Mouse (Mus musculus): ENCODE measurements around the gene Usp18. TPM values are rescaled to one million over a fixed set of nuclear protein-coding genes. Genes with fewer than 3 reads are reported as not detected.

Usp18 gene
- polyA plus RNA-seq (2015; fragmentation: Nextera tagmentation; extraction: Ambion mirVana) = 15.1 and 21.6 TPM in 2 replicates

- Histone ChIP-seq H3K9me3 (ENCODE audit: control insufficient read depth) (no peaks in the 10 kb centered on the region), H3K4me3 (ENCODE audit: low read depth, low read length) (peak within 1 kb of the TSS; percentile 76), H3K9ac (ENCODE audit: low read depth, low read length) (peak within 1 kb of the TSS; percentile 62), H3K4me2 (replicated peaks; ENCODE audit: low read depth) (peak within 1 kb of the TSS; percentile 71), H3K27me3 (replicated peaks; ENCODE audit: control insufficient read depth, insufficient read depth, low read length) (no peaks in the 10 kb centered on the region), H3K27ac (ENCODE audit: low read depth, low read length) (peak within 1 kb of the TSS; percentile 66), H3K4me1 (replicated peaks; ENCODE audit: control insufficient read depth, insufficient read depth, low read length) (peaks cover 5% of the 10 kb centered on the region; the same call in 1 of the 2 replicates), H3K36me3 (ENCODE audit: control insufficient read depth, insufficient read depth) (no peaks in the 10 kb centered on the region)
- peak; percentile 95 for ATAC-seq
- 3% methylated on average over 35 of the region's 35 CpGs for WGBS
- TF ChIP-seq CTCF (IDR thresholded peaks at IDR 0.05; ENCODE audit: low read depth) = 0 out of 2 replicates have a peak, but pooled peaks have one; percentile 1
Measured at GRCm38 (mm10) chr6:121245127-121246036, at the start of gene Usp18. Gene Usp18 (plus strand): TSS chr6:121245906.

- WGBS = 35% methylated on average over 9 of the region's 9 CpGs
- peaks cover 25% of the 10 kb centered on the region; the same call in 1 of the 2 replicates for H3K36me3 ChIP-seq (ENCODE audit: control insufficient read depth, insufficient read depth)
Measured at GRCm38 (mm10) chr6:121197807-121198365, 47.8 kb upstream of the Usp18 start.

GRCm38 (mm10) chr6:121200458-121200857, 45.2 kb upstream of the Usp18 start:
- H3K36me3 ChIP-seq (ENCODE audit: control insufficient read depth, insufficient read depth) = peaks cover 12% of the 10 kb centered on the region
- 82% methylated on average over 4 of the region's 4 CpGs for WGBS
- no peaks in the 10 kb centered on the region for H3K4me1 ChIP-seq (replicated peaks; ENCODE audit: control insufficient read depth, insufficient read depth, low read length)
- no peak for ATAC-seq
- H3K9me3 ChIP-seq (ENCODE audit: control insufficient read depth) = no peaks in the 10 kb centered on the region
- no peak overlapping the region for H3K27ac ChIP-seq (ENCODE audit: low read depth, low read length)
- H3K4me2 ChIP-seq (replicated peaks; ENCODE audit: low read depth) = no peak overlapping the region
- no peak overlapping the region for H3K9ac ChIP-seq (ENCODE audit: low read depth, low read length)
- H3K27me3 ChIP-seq (replicated peaks; ENCODE audit: control insufficient read depth, insufficient read depth, low read length) = no peaks in the 10 kb centered on the region
- TF ChIP-seq CTCF (IDR thresholded peaks at IDR 0.05; ENCODE audit: low read depth) = no peak
- no peak overlapping the region for H3K4me3 ChIP-seq (ENCODE audit: low read depth, low read length)

More at GRCm38 (mm10) chr6:121197807-121198365, 47.8 kb upstream of the Usp18 start:
- no peaks in the 10 kb centered on the region for H3K4me1 ChIP-seq (replicated peaks; ENCODE audit: control insufficient read depth, insufficient read depth, low read length)
- TF ChIP-seq CTCF (IDR thresholded peaks at IDR 0.05; ENCODE audit: low read depth) = no peak
- no peak overlapping the region for H3K4me2 ChIP-seq (replicated peaks; ENCODE audit: low read depth)
- no peak for ATAC-seq
- no peak overlapping the region for H3K27ac ChIP-seq (ENCODE audit: low read depth, low read length)
- no peak overlapping the region for H3K4me3 ChIP-seq (ENCODE audit: low read depth, low read length)
- no peaks in the 10 kb centered on the region for H3K9me3 ChIP-seq (ENCODE audit: control insufficient read depth)
- H3K27me3 ChIP-seq (replicated peaks; ENCODE audit: control insufficient read depth, insufficient read depth, low read length) = no peaks in the 10 kb centered on the region
- H3K9ac ChIP-seq (ENCODE audit: low read depth, low read length) = no peak overlapping the region

DNA sequence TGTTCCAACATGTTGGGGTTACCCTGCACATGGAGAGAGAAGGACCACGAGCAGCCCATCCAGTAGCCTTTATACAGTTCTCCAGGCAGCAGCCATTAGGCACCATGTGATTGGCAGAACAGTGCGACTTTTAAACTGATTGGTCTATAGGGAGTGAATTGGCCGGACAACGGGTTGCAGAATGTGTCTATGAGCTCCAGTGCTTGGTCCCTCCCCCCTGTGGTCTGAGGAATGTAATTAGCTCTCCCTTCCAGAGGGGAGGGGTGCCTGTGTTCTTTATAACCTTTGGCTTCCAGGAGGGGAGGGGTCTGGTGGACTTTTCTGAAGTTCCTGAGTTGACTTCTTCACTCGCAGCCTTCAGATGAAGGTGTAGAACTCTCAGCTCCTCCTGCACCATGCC, 43.7 kb upstream of the Usp18 start:
- Histone ChIP-seq H3K4me3 (ENCODE audit: low read depth, low read length) (no peak overlapping the region), H3K36me3 (ENCODE audit: control insufficient read depth, insufficient read depth) (peaks cover 11% of the 10 kb centered on the region), H3K9me3 (ENCODE audit: control insufficient read depth) (no peaks in the 10 kb centered on the region), H3K4me2 (replicated peaks; ENCODE audit: low read depth) (no peak overlapping the region), H3K27me3 (replicated peaks; ENCODE audit: control insufficient read depth, insufficient read depth, low read length) (no peaks in the 10 kb centered on the region), H3K27ac (ENCODE audit: low read depth, low read length) (no peak overlapping the region), H3K9ac (ENCODE audit: low read depth, low read length) (no peak overlapping the region), H3K4me1 (replicated peaks; ENCODE audit: control insufficient read depth, insufficient read depth, low read length) (no peaks in the 10 kb centered on the region)
- WGBS = 83% methylated on average over 5 of the region's 5 CpGs
- TF ChIP-seq CTCF (IDR thresholded peaks at IDR 0.05; ENCODE audit: low read depth) = no peak
- ATAC-seq = no peak

- H3K4me1 ChIP-seq (replicated peaks; ENCODE audit: control insufficient read depth, insufficient read depth, low read length) = no peaks in the 10 kb centered on the region
- 88% methylated on average over 5 of the region's 5 CpGs for WGBS
Measured at GRCm38 (mm10) chr6:121206481-121206880, 39.2 kb upstream of the Usp18 start.

DNA sequence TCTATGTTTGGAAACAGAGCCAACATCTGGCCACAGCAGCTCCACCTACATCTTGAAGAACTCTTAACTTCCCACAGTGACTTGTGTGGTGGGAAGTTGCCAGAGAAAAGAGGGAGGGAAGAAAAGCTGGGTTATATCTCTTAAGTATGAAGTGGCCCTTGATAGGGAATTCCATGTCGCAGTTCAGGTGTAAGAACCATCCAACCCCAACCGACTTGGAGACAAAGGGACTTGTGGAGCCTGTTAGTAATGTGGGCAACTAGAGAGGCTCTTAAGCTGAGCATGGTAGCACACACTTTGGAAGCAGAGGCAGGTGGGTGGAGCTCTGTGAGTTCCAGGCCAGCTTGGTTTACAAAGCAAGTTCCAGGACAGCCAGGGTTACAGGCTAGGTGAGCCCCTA, 36.1 kb upstream of the Usp18 start:
- peaks cover 25% of the 10 kb centered on the region for H3K27me3 ChIP-seq (replicated peaks; ENCODE audit: control insufficient read depth, insufficient read depth, low read length)
- H3K4me2 ChIP-seq (replicated peaks; ENCODE audit: low read depth) = no peak overlapping the region
- no peaks in the 10 kb centered on the region for H3K4me1 ChIP-seq (replicated peaks; ENCODE audit: control insufficient read depth, insufficient read depth, low read length)
- no peak overlapping the region for H3K9ac ChIP-seq (ENCODE audit: low read depth, low read length)
- TF ChIP-seq CTCF (IDR thresholded peaks at IDR 0.05; ENCODE audit: low read depth) = no peak
- no peak for ATAC-seq
- H3K9me3 ChIP-seq (ENCODE audit: control insufficient read depth) = no peaks in the 10 kb centered on the region
- 76% methylated on average over 2 of the region's 2 CpGs for WGBS
- no peak overlapping the region for H3K4me3 ChIP-seq (ENCODE audit: low read depth, low read length)
- no peak overlapping the region for H3K27ac ChIP-seq (ENCODE audit: low read depth, low read length)
- H3K36me3 ChIP-seq (ENCODE audit: control insufficient read depth, insufficient read depth) = peaks cover 3% of the 10 kb centered on the region

More at GRCm38 (mm10) chr6:121206481-121206880, 39.2 kb upstream of the Usp18 start:
- Histone ChIP-seq H3K9me3 (ENCODE audit: control insufficient read depth) (no peaks in the 10 kb centered on the region), H3K9ac (ENCODE audit: low read depth, low read length) (no peak overlapping the region), H3K27ac (ENCODE audit: low read depth, low read length) (no peak overlapping the region), H3K36me3 (ENCODE audit: control insufficient read depth, insufficient read depth) (peaks cover 11% of the 10 kb centered on the region), H3K27me3 (replicated peaks; ENCODE audit: control insufficient read depth, insufficient read depth, low read length) (peaks cover 19% of the 10 kb centered on the region), H3K4me3 (ENCODE audit: low read depth, low read length) (no peak overlapping the region), H3K4me2 (replicated peaks; ENCODE audit: low read depth) (no peak overlapping the region)
- no peak for TF ChIP-seq CTCF (IDR thresholded peaks at IDR 0.05; ENCODE audit: low read depth)
- no peak for ATAC-seq

Measured in intestine, postnatal 0 days (tissue).